Mouse (Mus musculus) lung, postnatal 0 days (tissue): ENCODE measurements around the gene Dhx16.

ENCODE experiments used
- CTCF ChIP-seq: IDR thresholded peaks from 2 replicates; pipeline ENCODE4 v1.5.1; 2016; ENCODE audit warnings: antibody characterized with exemption, mild to moderate bottlenecking
- EP300 ChIP-seq: IDR thresholded peaks from 2 replicates; pipeline ENCODE4 v1.6.1; 2016; ENCODE audit warnings: antibody characterized with exemption, mild to moderate bottlenecking, control low read depth

DNA sequence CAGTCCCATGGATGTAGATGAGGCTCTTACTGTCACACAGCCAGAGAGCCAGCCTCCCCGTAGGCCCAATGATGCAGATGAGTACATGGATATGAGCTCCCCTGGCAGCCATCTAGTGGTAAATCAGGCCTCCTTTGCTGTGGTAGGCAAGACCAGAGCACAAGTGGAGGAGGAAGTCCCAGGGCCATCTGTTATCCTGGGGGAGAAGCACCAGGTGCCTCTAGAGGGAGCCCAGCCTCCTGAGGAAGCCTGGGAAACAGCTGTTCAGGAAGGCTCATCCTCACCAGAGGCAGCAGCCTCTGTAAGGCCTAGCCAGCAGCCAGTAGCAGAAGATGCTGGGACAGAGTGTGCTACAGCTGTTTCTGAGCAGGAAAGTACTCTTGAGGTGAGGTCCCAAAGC is 31.5 kb upstream of the Dhx16 start:
- TF ChIP-seq EP300 (no peak), CTCF (peak; percentile 46)
